Mouse (Mus musculus) frontal cortex, adult 2 months (tissue): ENCODE measurements around the gene Hecw2. TPM values are rescaled to one million over a fixed set of nuclear protein-coding genes. Genes with fewer than 3 reads are reported as not detected.

Experiments used
- DNase-seq, 2 experiments: peaks; one replicate each; pipeline ENCODE4 v3.0.0; 2022; ENCODE audit warnings: low spot score in 1 of 2; ENCODE audit errors: extremely low spot score in 1 of 2
- polyA plus RNA-seq: library from polyadenylated mRNA; depleted of rRNA; stranded (reverse); fragments of >200 nt; gene quantifications from 2 replicates; pipeline ENCODE4 v1.2.3, GENCODE M21; 2012

Gene Hecw2
- polyA plus RNA-seq, 1 experiment, result 8.3 TPM

DNA sequence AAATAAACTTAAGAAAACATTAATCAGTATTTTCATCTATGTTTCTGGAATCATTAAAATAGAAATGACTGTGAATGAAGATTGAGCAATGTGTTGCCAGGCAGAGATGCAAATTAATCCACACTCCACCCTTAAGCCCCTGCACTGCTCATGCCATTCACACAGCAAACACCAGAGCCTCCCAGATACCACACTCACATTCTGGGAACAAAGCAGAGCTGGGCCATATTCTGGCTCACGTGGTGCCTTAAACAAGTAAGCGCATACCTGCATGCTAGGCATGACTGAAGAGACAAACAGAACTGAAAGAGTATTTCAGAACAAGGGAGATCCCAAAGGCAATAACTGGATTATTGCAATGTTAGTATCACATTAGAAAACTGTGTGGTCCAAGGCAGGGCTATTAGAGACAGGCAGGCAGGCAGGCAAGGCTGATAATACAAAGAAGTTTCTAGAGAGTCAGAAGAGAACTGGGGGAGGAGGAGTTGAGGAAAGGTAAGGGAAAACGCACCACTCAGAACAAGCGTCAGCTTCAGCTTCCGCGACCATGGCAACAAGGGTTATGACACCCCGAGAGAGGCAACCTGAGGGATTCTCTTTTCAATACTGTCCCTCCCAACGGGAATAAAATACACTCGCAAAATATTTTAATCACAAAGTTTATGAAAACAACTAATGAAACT lies 75.2 kb downstream of the Hecw2 start:
- no peak for DNase-seq

DNA sequence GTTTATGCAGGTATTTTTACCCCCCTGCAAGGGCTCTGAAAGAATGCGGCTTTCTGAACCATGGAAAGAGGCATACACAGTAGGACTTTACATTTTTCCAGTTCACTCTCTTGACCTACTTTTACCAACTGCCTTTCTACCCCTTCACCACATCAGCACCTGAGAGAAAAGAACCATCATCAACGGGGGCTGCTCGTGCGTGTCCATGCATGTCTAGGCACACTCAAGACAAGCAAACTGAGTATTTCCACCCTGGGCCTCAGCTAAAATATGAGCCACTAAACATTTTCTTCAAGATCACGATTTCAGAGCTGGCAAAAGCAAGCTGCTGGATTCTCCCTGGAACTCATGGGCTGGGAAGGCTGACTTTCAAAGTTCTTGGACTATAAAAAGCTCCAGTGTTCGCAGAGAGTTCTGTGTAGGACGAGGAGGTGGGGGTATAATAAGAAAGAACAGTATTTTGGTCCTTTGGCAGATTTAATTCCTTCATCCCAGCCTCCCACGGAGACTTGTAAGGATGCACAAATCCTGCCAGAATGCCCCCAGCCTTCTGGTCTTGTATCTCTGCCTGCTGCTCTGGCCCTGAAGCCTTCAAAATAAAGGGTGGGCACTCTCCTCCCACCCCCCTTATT lies 76.5 kb downstream of the Hecw2 start:
- peak; percentile 86 to 87 for DNase-seq

- no peak for DNase-seq
Measured at GRCm38 (mm10) chr1:54110920-54111605, 83.9 kb downstream of the Hecw2 start.

DNA sequence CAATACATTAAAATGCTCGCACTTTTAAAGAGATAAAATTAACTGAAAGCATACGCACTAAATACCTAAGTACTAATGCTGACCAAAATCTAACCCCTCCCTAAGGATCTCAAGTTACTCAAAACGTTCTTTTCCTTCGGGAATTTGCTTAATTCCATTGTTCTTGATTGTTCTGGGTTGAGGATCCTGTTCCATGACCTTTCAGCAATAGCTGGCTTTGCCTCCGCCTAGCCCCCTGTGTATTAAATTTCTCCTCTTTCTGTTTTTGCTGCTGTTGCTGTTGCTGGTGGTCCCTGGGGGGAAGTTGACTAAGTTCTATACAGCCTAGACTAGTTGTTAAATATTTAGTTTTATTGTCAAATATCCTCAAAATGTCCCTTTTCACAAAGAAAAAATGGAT lies 85.7 kb downstream of the Hecw2 start:
- no peak for DNase-seq

- peak in 1 of 2 experiments; percentile 44 for DNase-seq
Measured at GRCm38 (mm10) chr1:54106756-54107155, 88.2 kb downstream of the Hecw2 start.

DNA sequence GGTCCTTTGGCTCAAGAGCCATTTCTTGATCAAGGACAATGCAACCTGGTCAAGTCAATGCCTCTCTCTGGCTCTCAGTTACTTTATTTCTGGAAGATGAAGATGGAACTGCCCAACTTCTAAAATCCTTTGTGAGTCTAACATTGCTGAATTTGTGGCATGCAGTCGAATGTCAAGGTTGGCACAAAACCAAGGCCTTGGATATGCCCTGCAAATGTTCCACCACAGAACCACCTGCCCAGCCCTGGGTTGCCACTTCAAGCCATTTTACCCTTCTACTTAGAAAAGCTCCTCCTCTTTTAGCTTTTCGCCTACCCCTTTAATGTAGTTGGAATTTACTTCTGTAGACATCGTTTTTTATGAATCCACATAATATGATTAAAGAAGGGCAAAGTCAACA lies 115.3 kb downstream of the Hecw2 start:
- DNase-seq, result no peak

DNA sequence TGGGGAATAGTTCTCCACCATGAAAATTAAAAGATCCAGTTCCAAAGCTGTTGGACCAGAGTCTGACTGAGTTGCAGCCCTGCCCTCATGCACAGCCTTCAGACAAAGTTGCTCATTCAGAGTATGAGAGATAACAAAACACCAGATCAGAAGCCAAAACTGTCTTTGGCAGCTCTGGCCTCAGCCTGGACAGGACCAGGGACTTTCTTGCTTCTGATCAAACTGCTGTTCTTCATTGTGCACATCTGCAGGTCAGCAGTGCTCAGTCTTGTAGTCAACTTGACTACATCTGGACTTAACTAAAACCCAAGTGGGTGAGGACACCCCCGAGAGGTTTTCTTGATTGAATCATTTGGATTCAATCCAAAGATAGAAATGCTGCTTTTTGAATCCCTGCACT lies 120.5 kb downstream of the Hecw2 start:
- DNase-seq, result no peak

- no peak for DNase-seq
Measured at GRCm38 (mm10) chr1:54070121-54070520, 124.8 kb downstream of the Hecw2 start.

- no peak for DNase-seq
Measured at GRCm38 (mm10) chr1:54068248-54068647, 126.7 kb downstream of the Hecw2 start.

DNA sequence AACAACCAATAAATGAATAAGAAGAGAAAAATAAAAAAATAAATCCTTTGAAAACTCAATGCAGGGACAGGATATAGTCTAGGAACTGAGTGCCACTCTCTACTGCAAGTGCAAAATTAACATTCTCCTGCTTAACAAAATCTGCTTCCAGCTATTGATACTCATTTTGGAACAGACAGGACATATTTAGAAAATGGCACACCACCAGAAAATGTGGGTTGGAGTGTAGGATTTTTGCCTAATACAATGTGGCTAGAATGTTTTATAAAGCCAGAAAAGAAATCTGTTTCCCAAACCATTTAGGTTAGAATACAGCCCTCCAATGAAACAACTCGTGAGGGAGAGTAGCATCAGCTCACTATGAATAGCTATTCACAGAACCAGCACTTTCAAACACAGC lies 129.5 kb downstream of the Hecw2 start:
- DNase-seq, result peak; percentile 47 to 66

- no peak for DNase-seq
Measured at GRCm38 (mm10) chr1:54061078-54061477, 133.9 kb downstream of the Hecw2 start.

DNA sequence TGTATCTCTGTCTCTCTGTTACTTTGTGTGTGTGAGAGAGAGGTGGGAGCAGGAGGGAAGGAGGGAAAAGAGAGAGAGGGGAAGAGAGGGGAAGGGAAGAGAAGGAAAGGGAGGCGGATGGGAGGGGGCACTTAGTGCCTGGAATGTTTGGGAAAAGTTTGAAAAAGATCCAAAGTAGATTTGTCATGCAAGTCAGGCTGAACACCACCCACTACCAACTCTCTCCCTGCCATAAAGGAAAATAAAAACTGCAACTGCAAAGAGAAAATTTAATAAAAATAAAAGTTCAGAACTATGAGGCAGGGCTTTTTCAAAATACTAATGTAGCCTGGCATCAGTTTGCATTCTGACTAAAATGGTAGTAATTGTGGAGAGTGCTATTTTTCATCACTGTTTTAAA lies 135.2 kb downstream of the Hecw2 start:
- no peak for DNase-seq

- no peak for DNase-seq
Measured at GRCm38 (mm10) chr1:54052771-54053170, 142.2 kb downstream of the Hecw2 start.

- DNase-seq, result no peak
Measured at GRCm38 (mm10) chr1:54046923-54047322, 148.0 kb downstream of the Hecw2 start.

- peak in 1 of 2 experiments; percentile 73 for DNase-seq
Measured at GRCm38 (mm10) chr1:54039062-54039461, 155.9 kb downstream of the Hecw2 start.

- DNase-seq, result no peak
Measured at GRCm38 (mm10) chr1:54017686-54018085, 177.3 kb downstream of the Hecw2 start.

DNA sequence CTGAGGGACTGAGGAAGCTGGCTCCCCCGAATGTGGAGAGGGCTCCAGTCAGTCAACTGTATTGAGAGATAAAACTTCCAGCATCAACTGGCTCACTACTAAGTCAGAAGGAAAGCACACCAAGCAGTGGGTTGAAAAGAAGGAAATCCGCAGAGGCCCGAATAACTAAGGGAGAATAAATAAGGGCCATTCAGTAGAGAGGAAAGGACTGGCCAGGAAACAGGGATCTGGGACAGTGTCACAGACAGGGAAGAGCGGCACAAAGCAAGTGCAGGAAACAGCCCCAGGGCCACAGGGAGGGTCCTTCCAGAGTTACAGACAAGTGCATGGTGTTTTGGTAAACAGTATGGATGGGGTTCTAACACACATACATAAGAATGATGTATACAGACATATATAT lies 179.2 kb downstream of the Hecw2 start:
- no peak for DNase-seq

GRCm38 (mm10) chr1:54012414-54012813 lies 182.6 kb downstream of the Hecw2 start:
- no peak for DNase-seq

DNA sequence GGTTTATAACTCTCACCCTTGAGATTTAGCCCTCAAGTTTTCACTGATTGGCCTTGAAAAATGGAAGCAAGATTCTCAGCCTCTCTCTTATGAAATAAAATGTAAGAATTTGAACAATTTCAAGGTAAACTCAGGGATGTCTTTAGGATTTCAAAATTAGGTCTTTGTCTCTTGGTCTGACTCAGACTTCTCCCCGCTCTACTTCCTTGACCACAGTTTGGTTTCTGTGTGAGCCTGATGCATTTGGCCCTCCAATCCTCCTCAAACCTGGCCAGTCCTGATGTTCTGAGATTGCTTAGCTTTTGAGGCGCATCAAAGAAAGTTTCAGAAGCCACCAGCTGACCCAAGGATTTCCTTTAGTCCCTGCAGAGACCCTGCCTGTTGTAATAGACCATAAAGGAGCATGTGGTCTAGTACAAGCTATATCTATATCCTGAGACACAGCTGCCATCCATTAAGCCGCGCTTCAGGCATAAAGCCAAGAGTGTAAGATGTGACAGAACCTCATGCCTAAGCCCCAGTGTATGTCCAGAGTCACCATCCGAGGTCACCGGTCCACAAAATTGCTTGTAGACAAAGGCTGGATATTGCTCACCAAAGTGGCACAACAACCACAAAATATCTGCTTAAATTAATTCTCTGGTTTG lies 185.4 kb downstream of the Hecw2 start:
- no peak for DNase-seq

GRCm38 (mm10) chr1:54005860-54006386 lies 189.0 kb downstream of the Hecw2 start:
- DNase-seq, result peak in 1 of 2 experiments; percentile 32

DNA sequence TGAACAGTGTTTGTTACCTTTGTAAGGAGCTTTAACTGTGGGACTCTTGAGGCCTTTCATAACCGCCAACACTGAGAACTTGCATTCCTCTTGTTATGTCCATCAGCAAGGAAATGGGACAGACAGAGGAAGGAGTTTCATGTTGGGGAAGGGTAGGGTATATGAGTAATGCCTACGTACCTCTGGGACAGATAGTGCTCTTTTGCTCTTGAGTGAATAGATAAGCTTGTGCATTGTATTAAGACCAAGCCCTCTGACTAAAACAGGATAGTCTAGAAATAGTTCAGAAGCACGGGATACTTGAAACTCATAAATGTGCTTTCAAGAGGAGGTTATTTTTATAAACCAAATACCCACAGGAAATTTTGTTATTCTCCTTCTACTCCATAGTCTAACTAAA lies 191.7 kb downstream of the Hecw2 start:
- DNase-seq, result no peak
